Mouse (Mus musculus): ENCODE results near the gene Cdkal1. TPM values are rescaled to one million over a fixed set of nuclear protein-coding genes. Genes with fewer than 3 reads are reported as not detected.
A peak's percentile ranks its signal among the peaks of the same experiment; 100 is the strongest.

The Cdkal1 gene
- polyA plus RNA-seq, 1 experiment from 2014 or later, result 30.4 TPM

DNA sequence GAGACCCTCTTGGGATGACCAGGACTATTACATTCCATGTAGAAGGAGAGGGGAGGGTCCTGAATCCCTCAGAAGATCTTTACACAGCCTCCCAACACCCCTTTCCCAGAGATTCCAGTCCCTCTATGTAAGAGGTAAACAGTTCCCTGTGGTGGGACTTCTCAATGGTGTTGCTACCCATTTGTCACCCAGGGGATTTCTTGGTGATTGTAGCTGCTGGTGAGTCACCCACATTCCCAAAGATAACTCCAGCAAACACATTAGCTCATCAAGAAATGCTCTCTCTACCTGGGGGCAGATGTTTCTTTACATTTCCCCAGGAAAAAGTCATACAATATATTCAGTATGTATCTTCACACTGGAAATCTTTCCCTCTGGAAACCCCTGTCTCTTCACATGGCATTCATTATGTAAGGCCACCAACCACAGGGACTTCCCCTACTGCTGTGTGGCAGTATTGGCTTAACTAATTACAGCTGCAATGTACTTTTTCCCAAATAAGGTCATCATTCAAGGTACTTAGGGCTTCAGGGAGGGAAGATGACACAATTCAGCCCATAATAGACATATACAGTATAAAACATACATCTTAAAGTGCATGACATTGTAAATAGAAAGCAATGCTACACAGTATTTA lies 636.8 kb downstream of the Cdkal1 start:
- Histone ChIP-seq H3K27me3 (replicated peaks) (no peaks in the 10 kb centered on the region), H3K9ac (no peak overlapping the region), H3K27ac (no peak overlapping the region), H3K4me3 (replicated peaks) (no peak overlapping the region), H3K9me3 (no peaks in the 10 kb centered on the region), H3K4me2 (replicated peaks) (no peak overlapping the region), H3K4me1 (replicated peaks) (no peaks in the 10 kb centered on the region), H3K36me3 (no peaks in the 10 kb centered on the region)
- ATAC-seq, result no peak

DNA sequence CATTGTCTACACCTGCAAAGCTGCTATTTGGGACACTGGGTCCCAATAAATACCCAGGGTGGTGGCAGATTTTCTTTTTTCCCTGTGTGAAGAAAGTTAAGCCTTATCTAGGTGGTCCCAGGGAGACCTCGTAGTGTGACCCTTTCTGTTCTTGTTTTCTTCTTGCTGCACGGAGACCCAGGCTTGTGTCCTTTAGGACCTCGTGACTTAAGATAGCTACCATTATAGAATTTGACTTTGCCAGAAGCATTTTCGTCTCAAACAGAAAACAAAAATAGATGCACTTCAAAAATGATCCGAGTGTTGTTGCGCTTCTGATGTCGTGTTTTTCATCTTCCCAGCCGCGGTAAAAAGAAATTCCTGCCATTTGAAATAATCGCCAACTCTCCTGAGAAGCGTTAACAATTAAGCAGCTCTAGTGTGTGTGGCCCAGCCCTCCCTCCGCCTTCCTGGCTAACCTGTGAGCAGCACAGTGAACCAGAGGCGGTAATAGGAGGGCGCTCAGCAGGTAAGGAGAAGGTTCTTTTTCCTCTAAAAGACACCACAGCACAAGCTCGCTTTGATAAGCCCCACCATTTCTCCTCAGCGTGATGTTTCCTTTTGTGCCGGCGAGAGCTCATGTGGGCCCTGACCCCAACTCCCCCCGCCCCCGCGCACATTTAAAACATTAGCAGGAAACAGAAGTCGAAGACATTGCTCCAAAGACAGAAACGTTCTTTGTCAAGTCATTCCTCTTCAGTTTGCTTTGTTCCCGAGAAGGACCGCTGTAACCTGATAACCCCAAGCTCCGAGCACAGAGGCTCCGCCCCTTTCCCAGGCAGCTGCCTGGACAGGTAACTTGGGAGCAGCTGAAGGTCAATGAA lies 645.1 kb downstream of the Cdkal1 start:
- Histone ChIP-seq H3K4me2 (replicated peaks) (peak overlapping the region; percentile 68), H3K4me3 (replicated peaks) (peak overlapping the region; percentile 36), H3K27me3 (replicated peaks) (no peaks in the 10 kb centered on the region), H3K4me1 (replicated peaks) (0 out of 2 replicates have a peak, but pooled peaks cover 5% of the 10 kb centered on the region), H3K27ac (peak overlapping the region; percentile 69), H3K36me3 (no peaks in the 10 kb centered on the region), H3K9me3 (no peaks in the 10 kb centered on the region), H3K9ac (peak overlapping the region; percentile 13)
- peak; percentile 97 for ATAC-seq
- 5% methylated on average over 27 of the region's 27 CpGs for WGBS

DNA sequence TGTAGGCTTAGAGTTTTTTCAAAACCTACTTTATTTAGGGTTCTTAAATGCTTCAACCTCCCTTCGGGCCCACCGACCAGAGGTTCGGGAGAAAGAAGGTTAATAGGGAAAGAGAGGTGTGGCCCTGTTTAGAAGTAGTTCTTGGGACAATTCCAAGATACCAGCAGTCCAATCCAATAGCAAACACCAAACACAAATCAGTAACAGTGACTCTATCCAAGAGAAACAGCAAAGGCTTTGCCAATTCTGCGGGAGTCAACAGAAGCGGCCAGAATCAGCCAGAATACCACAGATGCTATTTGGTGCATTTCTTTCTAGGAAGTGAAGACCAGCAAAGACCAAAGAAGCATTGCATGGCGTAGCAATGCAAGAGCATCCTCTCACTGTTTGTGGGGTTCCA lies 646.7 kb downstream of the Cdkal1 start:
- no peaks in the 10 kb centered on the region for H3K27me3 ChIP-seq (replicated peaks)
- no peaks in the 10 kb centered on the region for H3K36me3 ChIP-seq
- H3K27ac ChIP-seq, result no peak overlapping the region
- no peak overlapping the region for H3K4me2 ChIP-seq (replicated peaks)
- no peak overlapping the region for H3K4me3 ChIP-seq (replicated peaks)
- no peaks in the 10 kb centered on the region for H3K9me3 ChIP-seq
- H3K4me1 ChIP-seq (replicated peaks), result 0 out of 2 replicates have a peak, but pooled peaks cover 5% of the 10 kb centered on the region
- ATAC-seq, result no peak
- WGBS, result 92% methylated on average over 6 of the region's 6 CpGs
- H3K9ac ChIP-seq, result no peak overlapping the region

DNA sequence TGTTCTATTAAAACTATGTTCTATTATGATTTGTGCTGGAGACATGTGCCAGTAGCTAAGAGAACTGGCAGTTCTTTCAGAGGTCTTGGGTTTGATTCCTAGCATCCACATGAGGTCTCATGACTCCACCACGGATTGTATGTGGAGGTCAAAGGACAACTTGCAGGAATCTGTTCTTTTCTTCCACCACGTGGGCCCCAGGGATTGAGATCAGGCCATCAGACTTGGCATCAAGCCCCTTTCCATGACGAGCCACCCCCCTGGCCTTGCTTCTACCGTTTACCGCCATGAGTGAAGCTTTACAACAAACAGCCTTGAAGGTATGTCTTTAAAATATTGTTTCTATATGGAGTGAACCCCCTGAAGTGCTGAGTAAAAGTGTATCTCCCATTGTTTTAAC lies 651.6 kb downstream of the Cdkal1 start:
- 71% methylated on average over 5 of the region's 5 CpGs for WGBS
- H3K36me3 ChIP-seq, result no peaks in the 10 kb centered on the region

DNA sequence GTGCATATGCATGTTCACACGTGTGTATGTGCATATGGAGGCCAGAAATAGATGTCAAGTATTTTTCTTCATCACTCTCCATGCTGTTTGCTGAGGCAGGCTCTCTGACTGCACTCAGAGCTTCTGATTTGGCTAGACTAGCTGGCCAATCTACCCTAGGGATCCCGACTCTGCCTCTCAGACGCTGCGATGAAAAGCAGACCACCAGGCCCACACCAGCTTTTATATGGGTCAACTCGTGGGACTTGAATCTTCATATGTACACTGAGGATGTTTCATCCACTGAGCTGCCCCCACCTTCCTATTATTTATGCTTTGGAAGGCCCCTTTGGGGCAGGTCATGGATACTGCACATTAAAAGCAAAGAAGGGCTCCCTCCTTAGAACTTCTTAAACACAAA lies 652.0 kb downstream of the Cdkal1 start:
- Histone ChIP-seq H3K4me3 (replicated peaks) (no peak overlapping the region), H3K27ac (no peak overlapping the region), H3K4me1 (replicated peaks) (no peaks in the 10 kb centered on the region), H3K36me3 (no peaks in the 10 kb centered on the region), H3K4me2 (replicated peaks) (no peak overlapping the region), H3K9ac (no peak overlapping the region), H3K27me3 (replicated peaks) (no peaks in the 10 kb centered on the region), H3K9me3 (no peaks in the 10 kb centered on the region)
- 65% methylated on average over 5 of the region's 5 CpGs for WGBS
- no peak for ATAC-seq

More for the DNA sequence above, 651.6 kb downstream of the Cdkal1 start:
- Histone ChIP-seq H3K9me3 (no peaks in the 10 kb centered on the region), H3K9ac (no peak overlapping the region), H3K27me3 (replicated peaks) (no peaks in the 10 kb centered on the region), H3K4me1 (replicated peaks) (no peaks in the 10 kb centered on the region), H3K4me2 (replicated peaks) (no peak overlapping the region), H3K4me3 (replicated peaks) (no peak overlapping the region), H3K27ac (no peak overlapping the region)
- ATAC-seq, result no peak

DNA sequence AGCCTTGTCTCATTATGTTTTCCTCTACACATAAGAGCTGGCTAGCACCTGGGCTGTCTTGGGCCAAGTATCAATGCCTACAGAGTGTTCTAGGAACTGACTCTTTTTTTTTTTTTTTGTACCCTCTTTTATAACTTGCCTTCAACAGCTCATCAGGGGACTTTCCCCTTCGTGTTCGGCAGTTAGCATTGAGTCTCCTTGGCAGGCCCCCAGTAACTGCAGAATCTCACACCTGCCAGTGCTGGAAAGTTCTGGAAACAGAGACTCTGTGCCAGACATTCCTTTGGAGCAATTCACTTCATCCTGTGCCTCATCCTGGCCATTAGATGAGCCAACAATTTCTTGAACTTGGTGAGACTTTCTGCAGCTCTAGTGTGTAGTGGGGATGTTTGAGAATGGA lies 652.9 kb downstream of the Cdkal1 start:
- H3K27ac ChIP-seq, result no peak overlapping the region
- H3K36me3 ChIP-seq, result no peaks in the 10 kb centered on the region
- no peak overlapping the region for H3K4me2 ChIP-seq (replicated peaks)
- H3K27me3 ChIP-seq (replicated peaks), result no peaks in the 10 kb centered on the region
- no peak overlapping the region for H3K4me3 ChIP-seq (replicated peaks)
- no peak overlapping the region for H3K9ac ChIP-seq
- H3K4me1 ChIP-seq (replicated peaks), result no peaks in the 10 kb centered on the region
- ATAC-seq, result 0 out of 2 replicates have a peak, but pooled peaks have one; percentile 39
- H3K9me3 ChIP-seq, result no peaks in the 10 kb centered on the region
- WGBS, result 54% methylated on average over 2 of the region's 2 CpGs

DNA sequence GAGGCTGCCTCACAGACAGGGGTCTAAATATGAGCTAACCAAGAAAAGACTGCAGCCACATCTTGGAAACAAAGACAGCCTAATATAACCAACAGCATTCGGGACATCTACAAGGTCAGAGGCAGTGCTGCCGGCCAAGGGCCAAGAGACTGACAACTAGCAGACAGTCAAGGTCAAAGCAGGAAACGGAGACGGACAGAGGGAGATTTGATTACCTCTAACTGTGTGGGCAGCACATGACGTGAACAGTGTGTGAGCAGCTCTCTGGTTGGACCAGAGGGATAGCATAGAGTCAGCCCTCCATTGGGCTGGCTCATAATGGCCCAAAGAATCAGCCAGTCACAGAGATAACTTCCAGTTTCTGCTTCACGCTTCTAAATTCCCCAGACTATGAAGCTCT lies 655.8 kb downstream of the Cdkal1 start:
- no peaks in the 10 kb centered on the region for H3K36me3 ChIP-seq
- no peak overlapping the region for H3K4me3 ChIP-seq (replicated peaks)
- no peak overlapping the region for H3K9ac ChIP-seq
- ATAC-seq, result peak; percentile 62; the same call in 1 of the 2 replicates
- H3K4me2 ChIP-seq (replicated peaks), result no peak overlapping the region
- H3K4me1 ChIP-seq (replicated peaks), result peaks cover 5% of the 10 kb centered on the region; the same call in 1 of the 2 replicates
- H3K9me3 ChIP-seq, result no peaks in the 10 kb centered on the region
- no peaks in the 10 kb centered on the region for H3K27me3 ChIP-seq (replicated peaks)
- WGBS, result 45% methylated on average over 6 of the region's 6 CpGs
- H3K27ac ChIP-seq, result no peak overlapping the region

DNA sequence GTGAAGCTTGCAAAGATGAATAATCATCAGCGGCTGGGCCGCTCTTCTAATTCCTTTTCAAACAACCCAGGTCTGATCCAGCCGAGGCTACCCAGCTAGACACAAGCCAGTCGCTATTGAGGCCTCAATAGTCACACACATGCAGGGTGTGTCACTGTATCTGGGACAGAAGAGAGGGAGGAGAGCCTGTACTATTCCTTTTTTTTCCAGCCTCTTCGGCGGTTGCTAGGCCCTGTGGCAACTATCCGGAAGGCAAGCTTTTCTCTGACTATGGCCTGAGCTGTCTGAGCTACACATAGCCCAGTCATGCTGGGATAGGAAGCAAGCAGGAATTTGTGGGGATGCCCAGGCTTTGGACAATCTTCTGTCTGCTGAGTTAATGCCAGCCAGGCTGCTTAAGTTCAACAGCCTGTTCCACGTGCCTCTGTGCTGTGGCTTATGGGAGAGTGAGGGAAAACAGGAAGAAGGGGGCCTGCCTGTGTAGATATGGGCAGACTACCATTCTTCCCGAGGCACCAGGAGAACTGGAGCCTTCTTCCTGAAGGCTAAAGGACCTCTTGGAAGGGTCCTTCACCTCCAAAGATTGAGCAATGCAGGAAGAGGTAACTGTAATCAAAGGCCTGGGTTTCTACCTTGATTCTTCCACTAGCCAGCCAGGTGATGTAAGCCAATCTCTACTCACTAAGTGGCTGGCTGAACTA lies 658.5 kb downstream of the Cdkal1 start:
- Histone ChIP-seq H3K27ac (no peak overlapping the region), H3K9me3 (no peaks in the 10 kb centered on the region)

DNA sequence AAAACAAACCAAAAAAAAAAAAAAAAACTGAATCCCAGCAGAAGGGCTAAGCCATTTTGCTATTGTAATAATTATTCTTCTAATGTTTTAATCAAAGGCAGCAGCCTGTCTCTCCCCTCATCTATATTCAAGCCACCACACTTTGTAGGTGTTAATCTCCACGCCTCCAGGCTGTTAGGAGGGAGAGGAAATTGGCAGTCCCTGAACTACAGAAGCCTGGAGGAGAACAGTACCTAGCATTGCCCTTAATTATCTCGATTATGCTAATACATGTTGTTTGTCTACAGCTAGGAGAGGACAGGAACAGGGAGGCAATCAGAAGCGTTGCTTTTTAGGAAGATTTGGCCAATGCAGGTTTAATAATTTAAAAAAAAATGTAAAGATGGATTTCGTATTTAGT lies 659.8 kb downstream of the Cdkal1 start:
- Histone ChIP-seq H3K9me3 (no peaks in the 10 kb centered on the region), H3K27me3 (replicated peaks) (no peaks in the 10 kb centered on the region), H3K4me1 (replicated peaks) (peaks cover 5% of the 10 kb centered on the region; the same call in 1 of the 2 replicates), H3K27ac (no peak overlapping the region), H3K36me3 (no peaks in the 10 kb centered on the region), H3K4me2 (replicated peaks) (no peak overlapping the region), H3K4me3 (replicated peaks) (no peak overlapping the region), H3K9ac (no peak overlapping the region)
- WGBS, result 63% methylated on average over 4 of the region's 4 CpGs
- no peak for ATAC-seq

More for the DNA sequence above, 658.5 kb downstream of the Cdkal1 start:
- no peak for ATAC-seq
- H3K4me1 ChIP-seq (replicated peaks), result peaks cover 5% of the 10 kb centered on the region; the same call in 1 of the 2 replicates
- H3K4me2 ChIP-seq (replicated peaks), result no peak overlapping the region
- no peak overlapping the region for H3K9ac ChIP-seq
- H3K36me3 ChIP-seq, result no peaks in the 10 kb centered on the region
- 44% methylated on average over 9 of the region's 9 CpGs for WGBS
- no peak overlapping the region for H3K4me3 ChIP-seq (replicated peaks)
- H3K27me3 ChIP-seq (replicated peaks), result no peaks in the 10 kb centered on the region

DNA sequence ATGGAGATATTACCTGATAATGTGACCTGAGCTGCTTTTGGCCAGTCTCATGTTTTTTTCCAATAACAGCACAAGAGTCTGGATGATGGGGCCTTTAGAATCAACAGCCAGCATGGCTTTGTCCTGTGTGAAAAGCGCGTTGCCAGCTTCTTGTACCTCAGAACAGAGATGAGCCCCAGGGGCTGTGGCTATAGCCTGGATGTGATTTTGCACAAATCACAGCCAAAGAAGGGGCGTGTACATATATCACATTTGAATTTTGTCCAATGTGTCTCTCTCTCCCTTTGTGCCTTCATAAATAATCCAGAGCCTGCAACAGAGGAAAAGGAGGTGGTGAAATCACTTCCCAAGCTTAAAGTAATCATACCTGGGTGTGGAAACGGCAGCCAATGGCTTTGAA lies 660.5 kb downstream of the Cdkal1 start:
- Histone ChIP-seq H3K4me2 (replicated peaks) (no peak overlapping the region), H3K4me1 (replicated peaks) (peaks cover 5% of the 10 kb centered on the region; the same call in 1 of the 2 replicates), H3K27ac (no peak overlapping the region), H3K9me3 (no peaks in the 10 kb centered on the region), H3K36me3 (no peaks in the 10 kb centered on the region), H3K4me3 (replicated peaks) (no peak overlapping the region), H3K9ac (no peak overlapping the region), H3K27me3 (replicated peaks) (no peaks in the 10 kb centered on the region)
- ATAC-seq, result no peak
- 79% methylated on average over 4 of the region's 4 CpGs for WGBS

DNA sequence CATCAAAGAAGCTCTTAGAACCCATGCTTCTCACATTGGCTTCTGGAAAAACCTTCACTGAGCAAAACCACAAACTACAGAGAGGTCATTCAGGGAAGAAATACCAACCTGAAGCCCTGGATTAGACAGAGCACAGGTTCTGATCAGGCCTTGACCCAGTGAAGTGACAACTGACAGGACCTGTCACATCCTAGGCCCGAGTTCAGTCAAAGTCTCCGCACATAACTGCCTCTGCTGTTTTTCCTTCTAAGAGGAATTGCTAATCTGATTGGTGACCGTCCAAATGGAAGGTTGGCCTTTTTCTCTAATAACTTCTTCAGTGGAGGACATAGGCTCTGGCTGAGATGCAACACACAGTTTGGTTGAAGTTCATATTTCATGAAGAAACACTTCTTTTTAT lies 662.8 kb downstream of the Cdkal1 start:
- WGBS, result 83% methylated on average over 3 of the region's 3 CpGs
- Histone ChIP-seq H3K27me3 (replicated peaks) (no peaks in the 10 kb centered on the region), H3K9me3 (no peaks in the 10 kb centered on the region), H3K4me2 (replicated peaks) (no peak overlapping the region), H3K9ac (no peak overlapping the region), H3K4me3 (replicated peaks) (no peak overlapping the region), H3K27ac (no peak overlapping the region), H3K36me3 (no peaks in the 10 kb centered on the region), H3K4me1 (replicated peaks) (peaks cover 5% of the 10 kb centered on the region; the same call in 1 of the 2 replicates)
- ATAC-seq, result no peak

DNA sequence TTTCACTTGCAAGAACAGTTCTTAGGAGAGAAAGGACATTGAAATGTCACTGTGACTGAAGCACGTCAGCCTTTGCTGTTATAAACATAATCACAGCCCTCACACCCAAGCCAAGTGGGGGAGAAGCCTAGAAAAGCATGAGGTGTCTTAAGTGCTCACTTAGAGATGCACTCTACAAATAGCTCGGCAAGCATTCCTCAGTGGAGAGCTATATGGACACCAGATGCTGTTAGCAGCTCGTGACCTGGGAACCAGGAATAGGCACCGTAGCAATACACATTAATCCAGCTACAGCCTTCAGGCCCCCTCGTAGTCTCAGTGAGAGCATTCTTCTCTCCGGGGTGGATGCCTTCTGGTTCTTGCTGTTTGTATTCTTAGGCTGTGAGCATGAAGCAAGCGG lies 664.9 kb downstream of the Cdkal1 start:
- H3K4me2 ChIP-seq (replicated peaks), result no peak overlapping the region
- H3K4me1 ChIP-seq (replicated peaks), result no peaks in the 10 kb centered on the region
- no peak overlapping the region for H3K4me3 ChIP-seq (replicated peaks)
- WGBS, result 69% methylated on average over 7 of the region's 7 CpGs
- no peak overlapping the region for H3K9ac ChIP-seq
- H3K9me3 ChIP-seq, result no peaks in the 10 kb centered on the region
- ATAC-seq, result no peak
- no peaks in the 10 kb centered on the region for H3K36me3 ChIP-seq
- no peaks in the 10 kb centered on the region for H3K27me3 ChIP-seq (replicated peaks)
- H3K27ac ChIP-seq, result no peak overlapping the region
